Mouse (Mus musculus) forebrain, embryonic 15.5 days (tissue): ENCODE measurements at regions not wholly inside any gene's neighbourhood (a gene's known extent, or its start where the extent isn't known, plus 50 kb on each side); places are given as distances from the start of the nearest gene placed in this dataset.

Experiments used
- ATAC-seq: fragments of 200-750 bp; cut with Nextera tagmentation; replicated peaks from 2 replicates; pipeline ENCODE4 v1.8.0; 2017; ENCODE audit warnings: mild to moderate bottlenecking, moderate TSS enrichment, moderate library complexity
- H3K27ac ChIP-seq: fragments of 300-500 bp; sonication (generic); replicated peaks from 2 replicates; pipeline ENCODE4 v1.5.1; 2015; ENCODE audit warnings: mild to moderate bottlenecking, inconsistent platforms
- H3K27me3 ChIP-seq: fragments of 300-500 bp; sonication (generic); 2 replicates; pipeline ENCODE4 v1.6.1; 2015; ENCODE audit warnings: inconsistent platforms
- H3K36me3 ChIP-seq: fragments of 300-500 bp; sonication (generic); 2 replicates; pipeline ENCODE4 v1.6.1; 2015; ENCODE audit warnings: mild to moderate bottlenecking, inconsistent platforms
- H3K4me1 ChIP-seq: fragments of 300-500 bp; sonication (generic); 2 replicates; pipeline ENCODE4 v1.6.1; 2015; ENCODE audit warnings: inconsistent platforms
- H3K4me2 ChIP-seq: fragments of 300-500 bp; sonication (generic); replicated peaks from 2 replicates; pipeline ENCODE4 v1.6.1; 2015; ENCODE audit warnings: mild to moderate bottlenecking, inconsistent platforms
- H3K4me3 ChIP-seq: fragments of 300-500 bp; sonication (generic); 2 replicates; pipeline ENCODE4 v1.5.1; 2015; ENCODE audit warnings: mild to moderate bottlenecking, inconsistent platforms
- H3K9ac ChIP-seq: fragments of 300-500 bp; sonication (generic); replicated peaks from 2 replicates; pipeline ENCODE4 v1.6.1; 2015; ENCODE audit warnings: mild to moderate bottlenecking, inconsistent platforms
- H3K9me3 ChIP-seq: fragments of 300-500 bp; sonication (generic); 2 replicates; pipeline ENCODE4 v1.6.1; 2016; ENCODE audit warnings: inconsistent platforms
- WGBS: fragments of 180-500 bp; shearing (Covaris S2); methylation state at CpG from one replicate; pipeline ENCODE4 v1.1.7; 2015; ENCODE audit warnings: mixed read lengths; 5-methylcytosine and 5-hydroxymethylcytosine counted together

DNA sequence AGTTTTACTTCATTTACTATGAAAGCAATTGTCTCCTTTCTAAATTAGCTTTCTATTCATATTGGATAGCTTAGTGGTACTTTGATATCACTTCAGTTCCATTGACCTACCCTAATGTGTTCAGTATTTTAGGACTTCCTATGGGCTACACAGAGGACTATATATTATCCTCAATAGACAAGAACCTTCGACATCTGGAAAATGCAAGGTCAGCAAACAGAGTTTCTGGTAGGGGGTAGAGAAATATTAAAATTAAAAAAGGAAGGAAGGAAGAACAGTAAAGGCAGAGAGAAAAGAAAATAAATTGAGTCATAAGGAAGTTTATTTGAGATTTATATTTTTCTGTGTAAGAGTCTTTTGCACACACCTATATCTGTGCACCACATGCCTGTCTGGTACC, 107.4 kb upstream of the Insig1 start:
- Histone ChIP-seq H3K4me2 (no peak overlapping the region), H3K9ac (no peak overlapping the region), H3K27me3 (no peaks in the 10 kb centered on the region), H3K27ac (no peak overlapping the region), H3K36me3 (no peaks in the 10 kb centered on the region), H3K9me3 (no peaks in the 10 kb centered on the region), H3K4me1 (no peaks in the 10 kb centered on the region), H3K4me3 (no peak overlapping the region)
- no peak for ATAC-seq
- 84% methylated on average over 1 of the region's 1 CpGs for WGBS

DNA sequence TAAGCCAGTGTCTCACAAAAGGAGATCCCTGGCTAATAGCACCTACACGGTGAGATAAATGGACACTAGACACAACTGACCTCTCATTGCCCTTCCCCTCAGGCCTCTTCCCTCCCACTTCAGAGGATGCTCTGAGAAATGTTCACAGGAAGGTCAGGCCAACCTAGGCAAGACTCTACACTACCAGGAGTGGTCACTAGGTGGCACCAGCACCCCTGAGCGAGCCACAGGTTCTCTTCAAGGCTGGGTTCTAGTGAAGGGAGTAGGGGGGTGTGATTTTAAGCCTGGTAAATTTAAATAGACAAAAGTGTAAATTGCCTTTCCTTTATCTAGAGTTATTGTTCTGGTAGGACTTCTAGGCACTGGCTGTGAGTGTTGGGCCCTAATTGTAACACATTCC, 76.0 kb upstream of the Insig1 start:
- H3K27ac ChIP-seq = no peak overlapping the region
- WGBS = 14% methylated on average over 2 of the region's 2 CpGs
- ATAC-seq = 0 out of 2 replicates have a peak, but pooled peaks have one; percentile 51

DNA sequence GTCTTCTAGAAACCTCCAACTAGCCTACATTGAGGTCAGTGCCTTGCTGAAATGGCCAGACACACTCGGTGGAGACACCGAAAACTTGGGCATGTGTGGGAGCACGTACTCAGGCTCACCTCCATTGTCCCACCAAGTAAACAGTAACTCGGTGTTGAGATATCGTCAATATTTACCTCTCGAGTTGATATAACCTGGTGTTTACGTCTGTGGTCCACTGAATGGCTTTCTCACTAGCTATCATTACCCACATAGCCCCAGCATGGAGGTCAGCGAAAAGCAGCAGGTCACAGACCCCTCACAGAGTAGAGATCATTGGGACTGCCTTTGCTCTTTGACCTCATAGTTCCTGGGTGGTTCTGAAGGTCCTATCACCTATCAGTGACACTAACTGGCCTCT, 73.4 kb upstream of the Insig1 start:
- ATAC-seq = no peak
- Histone ChIP-seq H3K9ac (no peak overlapping the region), H3K36me3 (no peaks in the 10 kb centered on the region), H3K27me3 (no peaks in the 10 kb centered on the region), H3K4me1 (no peaks in the 10 kb centered on the region), H3K9me3 (no peaks in the 10 kb centered on the region), H3K27ac (no peak overlapping the region), H3K4me2 (no peak overlapping the region), H3K4me3 (no peak overlapping the region)
- 92% methylated on average over 8 of the region's 8 CpGs for WGBS

More for the DNA sequence above, 76.0 kb upstream of the Insig1 start:
- no peaks in the 10 kb centered on the region for H3K9me3 ChIP-seq
- no peaks in the 10 kb centered on the region for H3K4me1 ChIP-seq
- H3K27me3 ChIP-seq = no peaks in the 10 kb centered on the region
- no peak overlapping the region for H3K4me3 ChIP-seq
- no peak overlapping the region for H3K9ac ChIP-seq
- no peaks in the 10 kb centered on the region for H3K36me3 ChIP-seq
- no peak overlapping the region for H3K4me2 ChIP-seq

DNA sequence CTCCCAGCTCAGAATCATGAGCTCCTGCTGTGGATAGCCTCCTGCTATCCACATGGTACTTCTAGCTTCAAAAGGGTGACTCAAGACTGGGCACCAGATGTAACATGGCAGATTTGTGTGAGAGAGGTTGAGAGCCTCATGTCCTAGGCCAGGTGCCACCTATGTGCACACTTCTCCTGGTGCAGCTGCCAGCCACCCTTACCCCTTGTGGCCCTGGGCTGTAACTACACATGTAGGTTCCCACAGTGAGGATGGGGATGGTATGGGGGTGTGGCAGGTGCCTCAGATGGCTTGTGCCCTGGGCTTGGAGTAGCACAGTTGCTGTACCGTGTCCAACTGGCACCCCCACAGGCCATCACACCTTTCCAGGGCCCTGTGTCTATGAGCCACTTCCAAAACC, 68.2 kb upstream of the Insig1 start:
- no peak for ATAC-seq
- H3K27ac ChIP-seq = no peak overlapping the region
- no peak overlapping the region for H3K9ac ChIP-seq
- H3K9me3 ChIP-seq = no peaks in the 10 kb centered on the region
- no peaks in the 10 kb centered on the region for H3K4me1 ChIP-seq
- WGBS = 75% methylated on average over 1 of the region's 1 CpGs
- H3K36me3 ChIP-seq = no peaks in the 10 kb centered on the region
- no peak overlapping the region for H3K4me3 ChIP-seq
- no peak overlapping the region for H3K4me2 ChIP-seq
- H3K27me3 ChIP-seq = no peaks in the 10 kb centered on the region

DNA sequence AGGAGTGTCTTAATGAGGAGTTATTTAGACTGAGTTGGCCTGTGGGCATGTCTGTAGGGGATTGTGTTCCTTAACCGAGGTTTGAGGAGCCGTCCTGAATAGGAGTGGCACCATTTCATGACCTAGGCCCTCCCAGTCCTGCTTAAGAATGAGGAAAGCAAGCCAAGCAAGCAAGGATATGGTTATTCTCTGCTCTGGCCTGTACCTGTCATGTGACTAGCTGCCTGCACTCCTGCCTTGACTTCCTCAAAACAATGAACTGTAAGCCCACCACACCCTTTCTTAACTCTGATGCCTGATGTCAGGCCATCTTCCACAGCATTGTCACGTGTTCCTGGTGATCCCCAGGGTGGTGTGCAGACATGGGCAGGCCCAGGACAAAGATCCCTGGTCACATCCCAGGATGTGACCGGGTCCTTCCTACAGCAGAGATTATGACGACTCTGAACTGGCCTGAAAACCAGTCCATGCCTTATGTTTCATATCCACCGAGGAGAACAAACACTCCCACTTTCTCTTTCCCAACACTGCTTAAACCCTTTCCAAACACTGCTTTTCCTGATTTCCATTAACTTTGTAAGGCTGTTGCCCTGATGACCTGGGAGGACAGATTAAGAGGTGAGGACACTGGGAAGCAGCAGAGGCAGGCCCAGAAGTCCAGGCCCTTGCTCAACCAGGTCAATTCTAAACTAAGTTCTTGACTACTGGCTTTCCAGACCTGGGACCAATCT, 67.2 kb upstream of the Insig1 start:
- no peak overlapping the region for H3K4me3 ChIP-seq
- whole genome bisulfite sequencing = 77% methylated on average over 6 of the region's 6 CpGs

DNA sequence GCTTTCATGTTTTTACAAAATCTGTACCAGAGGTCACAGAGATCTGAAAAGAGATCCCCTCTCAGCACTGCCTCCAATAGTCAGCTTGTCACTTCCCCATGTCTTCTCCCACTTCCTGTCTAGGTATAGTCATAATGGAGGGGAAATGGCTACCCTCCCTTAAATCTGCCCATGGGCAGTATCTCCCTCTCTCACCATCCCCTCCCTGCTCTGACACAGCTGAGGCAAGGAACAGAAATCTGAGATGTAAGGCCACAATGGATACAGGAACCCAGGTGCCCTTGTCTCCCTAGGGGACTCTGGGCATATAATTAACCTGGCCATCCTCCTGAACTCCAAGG, 66.7 kb upstream of the Insig1 start:
- Histone ChIP-seq H3K9ac (no peak overlapping the region), H3K27ac (no peak overlapping the region), H3K4me2 (no peak overlapping the region), H3K27me3 (no peaks in the 10 kb centered on the region), H3K9me3 (no peaks in the 10 kb centered on the region), H3K36me3 (no peaks in the 10 kb centered on the region), H3K4me3 (no peak overlapping the region), H3K4me1 (no peaks in the 10 kb centered on the region)
- ATAC-seq = no peak

More for the DNA sequence above, 67.2 kb upstream of the Insig1 start:
- Histone ChIP-seq H3K4me2 (no peak overlapping the region), H3K9me3 (no peaks in the 10 kb centered on the region), H3K9ac (no peak overlapping the region), H3K36me3 (no peaks in the 10 kb centered on the region), H3K27me3 (no peaks in the 10 kb centered on the region), H3K4me1 (no peaks in the 10 kb centered on the region), H3K27ac (no peak overlapping the region)
- no peak for ATAC-seq

DNA sequence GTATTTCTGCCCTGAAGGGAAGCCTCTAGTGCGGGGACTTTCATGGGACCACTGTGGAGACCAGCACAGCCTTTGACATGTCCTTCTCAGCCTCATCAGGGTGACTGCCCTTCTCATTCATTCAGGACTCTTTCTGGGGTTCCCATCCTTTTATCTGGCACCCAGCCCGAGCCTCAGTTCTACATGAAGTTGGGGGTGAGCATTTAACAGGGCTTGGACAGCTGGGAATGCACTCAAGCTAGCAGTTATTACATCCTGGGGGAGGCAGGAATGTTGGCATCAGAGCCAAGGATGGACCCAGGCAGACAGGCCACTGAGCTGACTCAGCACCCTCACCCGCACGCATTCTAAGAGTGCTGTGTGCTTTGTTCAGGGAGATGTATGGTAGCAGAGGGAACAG, 61.8 kb upstream of the Insig1 start:
- ATAC-seq = no peak
- no peaks in the 10 kb centered on the region for H3K4me1 ChIP-seq
- no peaks in the 10 kb centered on the region for H3K9me3 ChIP-seq
- no peak overlapping the region for H3K9ac ChIP-seq
- no peaks in the 10 kb centered on the region for H3K36me3 ChIP-seq
- WGBS = 82% methylated on average over 4 of the region's 4 CpGs
- no peak overlapping the region for H3K4me2 ChIP-seq
- H3K27me3 ChIP-seq = no peaks in the 10 kb centered on the region
- no peak overlapping the region for H3K4me3 ChIP-seq
- no peak overlapping the region for H3K27ac ChIP-seq

DNA sequence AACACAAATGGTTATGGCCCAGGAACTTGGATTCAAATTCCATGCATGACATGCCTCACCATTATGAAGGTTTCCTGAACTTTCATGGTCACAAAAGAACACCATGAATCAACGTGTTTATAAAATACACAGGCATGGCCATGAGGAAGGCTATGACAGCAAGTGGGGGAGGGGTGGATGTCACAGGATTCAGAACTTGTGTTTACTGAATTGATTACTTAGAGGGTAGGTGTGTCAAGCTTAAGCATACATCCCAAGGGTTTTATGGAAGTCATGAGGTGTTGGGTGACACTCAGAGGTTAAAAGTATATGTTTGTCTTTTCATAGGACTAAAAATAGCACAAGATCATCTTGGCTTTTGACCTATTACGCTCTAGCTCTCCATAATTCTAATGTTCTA, 61.3 kb upstream of the Insig1 start:
- whole genome bisulfite sequencing = 83% methylated on average over 2 of the region's 2 CpGs
- no peak for ATAC-seq
- H3K27me3 ChIP-seq = no peaks in the 10 kb centered on the region
- no peak overlapping the region for H3K9ac ChIP-seq
- H3K4me1 ChIP-seq = no peaks in the 10 kb centered on the region
- H3K27ac ChIP-seq = no peak overlapping the region
- H3K9me3 ChIP-seq = no peaks in the 10 kb centered on the region
- H3K4me2 ChIP-seq = no peak overlapping the region
- H3K4me3 ChIP-seq = no peak overlapping the region
- H3K36me3 ChIP-seq = no peaks in the 10 kb centered on the region

DNA sequence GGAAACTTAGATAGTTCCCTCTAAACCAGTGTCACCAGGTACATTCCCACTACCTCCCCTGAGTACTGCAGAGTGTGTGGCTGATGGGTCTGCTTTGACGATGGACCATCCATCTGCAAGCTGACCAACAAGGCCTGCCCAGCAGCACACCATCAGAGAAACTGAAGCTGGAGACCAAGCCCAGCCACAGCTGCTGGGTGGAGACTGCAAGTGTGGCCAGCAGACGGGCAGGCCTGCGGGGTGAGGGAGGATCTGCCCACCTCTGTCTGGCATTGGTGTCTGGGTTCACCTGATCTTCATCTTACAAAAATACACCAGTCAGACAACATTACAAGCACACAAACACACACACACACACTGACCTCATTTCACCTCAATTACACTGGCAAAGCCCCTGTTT, 60.6 kb upstream of the Insig1 start:
- 92% methylated on average over 3 of the region's 3 CpGs for WGBS
- Histone ChIP-seq H3K9me3 (no peaks in the 10 kb centered on the region), H3K4me1 (no peaks in the 10 kb centered on the region), H3K4me3 (no peak overlapping the region), H3K27ac (no peak overlapping the region), H3K4me2 (no peak overlapping the region), H3K27me3 (no peaks in the 10 kb centered on the region), H3K9ac (no peak overlapping the region), H3K36me3 (no peaks in the 10 kb centered on the region)
- no peak for ATAC-seq

DNA sequence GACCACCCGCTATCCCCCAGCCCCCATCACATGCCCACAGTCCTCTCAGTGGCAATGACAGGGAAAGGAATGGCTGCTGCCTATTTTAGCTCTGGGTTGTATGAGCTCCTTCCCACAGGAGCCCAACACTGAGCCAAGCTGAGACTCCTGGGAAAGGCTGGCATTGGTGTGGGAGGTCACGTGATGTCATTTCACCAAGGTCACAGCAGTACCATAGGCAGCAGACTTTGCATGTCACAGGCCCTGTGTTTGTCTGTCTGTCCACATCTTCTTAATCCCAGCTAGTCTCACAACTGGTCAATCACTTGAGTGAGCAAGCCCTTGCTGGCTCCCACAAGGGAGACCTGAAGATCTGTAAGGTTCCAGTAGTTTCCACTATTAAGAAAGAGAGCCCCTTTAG, 58.7 kb upstream of the Insig1 start:
- H3K27ac ChIP-seq = no peak overlapping the region
- no peaks in the 10 kb centered on the region for H3K36me3 ChIP-seq
- H3K4me1 ChIP-seq = no peaks in the 10 kb centered on the region
- H3K4me3 ChIP-seq = no peak overlapping the region
- H3K4me2 ChIP-seq = no peak overlapping the region
- H3K9me3 ChIP-seq = no peaks in the 10 kb centered on the region
- ATAC-seq = no peak
- H3K9ac ChIP-seq = no peak overlapping the region
- no peaks in the 10 kb centered on the region for H3K27me3 ChIP-seq
- WGBS = 87% methylated on average over 2 of the region's 2 CpGs

DNA sequence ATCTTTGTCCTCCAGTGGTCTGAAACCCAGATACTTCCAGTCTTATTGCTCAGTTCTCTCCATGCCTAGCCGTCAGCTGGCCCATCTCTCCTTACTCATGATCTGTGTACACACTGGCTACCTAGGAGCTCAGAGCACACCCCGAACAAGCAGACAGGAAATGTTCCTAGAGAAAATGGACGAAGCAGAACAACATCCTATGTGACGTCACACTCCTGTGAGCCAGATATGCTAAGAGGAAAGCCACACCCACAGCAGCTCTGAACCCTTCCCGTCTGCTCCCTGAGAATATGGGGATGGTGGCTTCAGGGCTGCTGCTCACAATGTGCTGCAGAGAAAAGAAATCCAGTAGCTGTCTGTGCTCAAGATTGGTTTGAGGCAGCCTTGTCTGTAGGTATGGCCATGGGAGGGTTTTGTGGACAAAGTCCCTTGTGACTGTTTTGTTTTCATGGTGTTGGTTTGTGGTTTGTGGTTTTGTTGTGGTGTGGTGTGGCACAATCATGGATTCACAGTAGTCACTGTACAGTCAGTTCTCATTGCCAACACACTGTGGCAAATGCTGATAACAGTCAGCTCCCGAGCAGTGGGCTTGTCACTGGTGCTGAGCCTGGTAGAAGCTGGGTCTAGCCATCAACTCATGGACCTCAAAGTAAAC, 57.4 kb upstream of the Insig1 start:
- H3K9me3 ChIP-seq = no peaks in the 10 kb centered on the region
- H3K4me2 ChIP-seq = no peak overlapping the region
- no peaks in the 10 kb centered on the region for H3K36me3 ChIP-seq
- H3K9ac ChIP-seq = no peak overlapping the region
- WGBS = 77% methylated on average over 6 of the region's 6 CpGs
- H3K4me1 ChIP-seq = no peaks in the 10 kb centered on the region
- H3K4me3 ChIP-seq = no peak overlapping the region
- no peak for ATAC-seq
- no peaks in the 10 kb centered on the region for H3K27me3 ChIP-seq
- no peak overlapping the region for H3K27ac ChIP-seq

DNA sequence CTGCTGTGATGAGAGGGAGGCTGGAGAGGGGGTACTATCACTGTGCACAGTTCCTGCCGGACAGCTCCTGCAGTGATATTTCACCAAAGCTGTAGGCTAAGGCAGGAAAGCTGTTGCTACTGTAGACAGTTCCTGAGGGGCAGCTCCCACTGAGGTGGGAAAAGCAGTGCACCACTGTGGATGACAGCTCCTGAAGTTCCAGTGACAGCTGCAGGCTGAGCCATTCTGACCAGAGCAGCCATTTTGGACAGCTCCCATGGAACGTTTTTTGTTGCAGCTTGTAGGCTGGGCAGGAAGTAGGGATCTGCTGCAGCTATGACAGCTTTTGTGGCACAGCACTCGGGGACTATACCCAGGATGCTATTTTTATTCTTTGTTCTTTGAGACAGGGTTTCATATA, 51.3 kb upstream of the Insig1 start:
- no peak for ATAC-seq
- Histone ChIP-seq H3K4me3 (no peak overlapping the region), H3K4me1 (no peaks in the 10 kb centered on the region), H3K9ac (no peak overlapping the region), H3K9me3 (no peaks in the 10 kb centered on the region), H3K36me3 (no peaks in the 10 kb centered on the region), H3K27ac (no peak overlapping the region), H3K27me3 (no peaks in the 10 kb centered on the region), H3K4me2 (no peak overlapping the region)
- 72% methylated on average over 3 of the region's 3 CpGs for WGBS
